Mouse (Mus musculus): ENCODE measurements at regions not wholly inside any gene's neighbourhood (a gene's known extent, or its start where the extent isn't known, plus 50 kb on each side); places are given as distances from the start of the nearest gene placed in this dataset.

DNA sequence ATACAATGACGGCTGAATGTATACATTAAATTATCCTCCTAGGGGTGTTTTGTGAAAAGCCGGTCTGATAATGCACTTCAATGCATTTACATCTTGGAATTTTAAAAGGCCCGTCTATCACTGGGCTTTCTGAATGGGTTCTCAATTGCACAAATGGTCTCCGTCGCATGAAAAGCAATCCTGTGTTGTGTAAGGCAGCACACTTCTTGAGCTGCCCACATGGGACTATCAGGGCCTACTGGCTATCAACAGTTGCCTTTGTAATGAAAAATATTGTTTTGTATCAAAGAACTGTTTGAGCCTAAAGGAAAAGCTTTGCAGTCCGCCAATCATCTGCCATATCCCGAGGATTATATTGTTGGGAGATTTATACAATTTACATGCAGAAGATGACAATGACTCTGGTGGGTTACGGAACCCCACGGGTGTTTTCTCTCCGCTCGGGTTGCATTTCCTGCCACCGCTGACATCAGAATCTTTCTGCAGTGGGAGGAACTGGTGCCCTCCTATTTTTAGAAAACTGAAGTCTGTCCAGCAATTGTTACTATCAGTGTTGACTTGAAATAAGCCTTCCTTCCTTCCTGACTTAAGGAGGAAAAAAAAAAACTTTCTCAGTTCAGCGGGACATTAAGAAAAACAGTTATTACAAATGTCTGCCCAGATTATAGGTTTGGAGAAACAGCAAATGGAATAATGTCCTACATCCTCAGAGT, 118.7 kb downstream of the Tmem26 start:
- no peak for DNase-seq (ENCODE audit: low spot score in 2 of 2)

DNA sequence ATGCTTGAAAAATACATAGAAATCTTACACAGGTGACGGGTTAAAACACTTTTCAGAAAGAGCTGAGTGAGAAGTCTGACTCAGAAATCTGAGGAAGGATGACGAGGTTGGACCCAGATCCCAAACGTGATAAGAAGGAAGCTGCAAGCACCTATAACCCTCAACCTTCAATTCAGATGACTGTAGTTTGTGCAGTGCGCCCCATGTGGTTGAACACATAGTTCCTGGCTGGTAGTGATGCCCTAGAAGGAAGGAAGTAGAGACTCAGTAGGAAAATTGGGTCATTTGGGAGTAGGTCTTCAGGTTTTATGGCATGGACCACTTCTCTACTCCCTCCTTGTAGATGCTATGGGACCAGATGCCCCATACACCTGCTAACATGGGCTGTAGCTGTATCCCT, 120.6 kb downstream of the Tmem26 start:
- DNase-seq (ENCODE audit: low spot score in 2 of 2): no peak

DNA sequence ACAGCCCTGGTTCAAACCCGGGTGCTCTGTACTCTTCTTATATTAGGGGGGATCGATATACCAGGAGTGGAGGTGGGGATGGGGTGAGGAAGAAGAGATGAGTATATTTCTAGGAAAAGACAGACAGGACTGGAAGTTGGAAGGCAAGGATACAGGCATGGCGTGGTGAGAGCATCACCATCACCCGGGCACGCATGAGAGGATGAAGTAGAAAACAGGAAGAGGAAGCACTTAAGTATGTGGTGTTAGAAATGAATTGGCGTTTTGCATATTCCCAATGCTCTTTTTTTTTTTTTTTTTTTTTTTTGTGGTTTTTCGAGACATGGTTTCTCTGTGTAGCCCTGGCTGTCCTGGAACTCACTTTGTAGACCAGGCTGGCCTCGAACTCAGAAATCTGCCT, 121.2 kb downstream of the Tmem26 start:
- DNase-seq (ENCODE audit: low spot score in 2 of 2): no peak

DNA sequence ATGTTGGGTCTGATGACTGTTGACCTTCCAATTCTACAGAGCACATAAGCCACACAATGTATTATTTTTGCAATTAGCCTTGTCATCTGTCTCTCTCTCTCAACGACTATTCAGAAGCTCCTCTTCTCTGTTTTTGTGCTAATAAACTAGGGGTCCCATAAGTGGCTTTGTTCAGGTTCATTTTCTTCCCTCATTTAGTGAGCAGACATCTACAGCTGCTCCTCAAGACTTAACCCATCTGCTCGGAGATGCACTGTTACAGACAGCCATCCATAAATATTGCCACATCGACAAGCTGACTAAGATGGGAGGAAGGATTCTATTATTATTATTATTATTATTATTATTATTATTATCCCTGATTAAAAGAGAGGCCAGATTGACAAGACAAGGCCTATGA, 127.7 kb downstream of the Tmem26 start:
- DNase-seq (ENCODE audit: low spot score in 2 of 2): no peak

DNA sequence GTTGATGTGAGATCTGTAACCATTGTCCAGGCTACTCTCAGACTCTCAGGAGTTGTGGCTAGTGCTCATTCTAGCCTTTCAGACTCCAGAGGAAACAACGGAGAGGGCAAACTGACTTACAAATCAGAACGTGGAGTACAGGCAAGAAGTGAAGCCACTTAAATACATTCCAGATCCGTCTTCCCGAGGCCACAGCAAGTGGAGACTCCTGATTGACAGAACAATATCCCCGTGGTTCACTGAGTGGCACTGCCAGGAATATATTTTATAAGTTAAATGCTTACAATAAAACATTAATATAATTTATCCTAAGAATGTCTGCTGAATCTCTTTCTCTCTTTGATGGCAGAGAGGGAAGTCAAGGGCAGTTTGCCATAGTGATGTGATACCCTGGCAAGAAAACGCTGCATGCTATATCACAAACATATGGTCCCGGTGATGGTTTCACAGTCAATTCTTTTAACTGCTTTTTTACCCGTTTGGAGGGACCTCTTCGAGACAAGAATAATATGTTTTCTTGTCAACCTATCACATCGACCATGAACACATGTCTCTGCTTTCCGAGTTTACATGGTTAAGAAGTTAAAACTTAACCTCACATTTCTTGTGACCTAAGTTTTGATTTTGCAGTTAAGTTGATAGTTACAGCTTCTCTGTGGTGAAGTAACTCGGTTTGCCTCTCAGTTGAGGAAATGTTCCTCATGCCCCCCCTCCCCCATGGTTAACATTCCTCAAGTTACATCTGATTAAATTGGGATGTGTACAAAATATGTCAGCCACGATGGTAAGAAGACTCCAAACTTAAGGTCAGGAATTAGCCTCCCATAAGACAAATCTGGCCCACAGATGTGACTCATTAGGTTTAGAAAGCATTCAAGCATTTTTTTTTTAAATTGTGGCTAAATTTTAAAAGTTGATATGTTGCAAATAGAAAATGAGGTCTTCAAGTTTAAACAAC, 132.8 kb downstream of the Tmem26 start:
- DNase-seq (ENCODE audit: low spot score in 2 of 2): no peak

DNA sequence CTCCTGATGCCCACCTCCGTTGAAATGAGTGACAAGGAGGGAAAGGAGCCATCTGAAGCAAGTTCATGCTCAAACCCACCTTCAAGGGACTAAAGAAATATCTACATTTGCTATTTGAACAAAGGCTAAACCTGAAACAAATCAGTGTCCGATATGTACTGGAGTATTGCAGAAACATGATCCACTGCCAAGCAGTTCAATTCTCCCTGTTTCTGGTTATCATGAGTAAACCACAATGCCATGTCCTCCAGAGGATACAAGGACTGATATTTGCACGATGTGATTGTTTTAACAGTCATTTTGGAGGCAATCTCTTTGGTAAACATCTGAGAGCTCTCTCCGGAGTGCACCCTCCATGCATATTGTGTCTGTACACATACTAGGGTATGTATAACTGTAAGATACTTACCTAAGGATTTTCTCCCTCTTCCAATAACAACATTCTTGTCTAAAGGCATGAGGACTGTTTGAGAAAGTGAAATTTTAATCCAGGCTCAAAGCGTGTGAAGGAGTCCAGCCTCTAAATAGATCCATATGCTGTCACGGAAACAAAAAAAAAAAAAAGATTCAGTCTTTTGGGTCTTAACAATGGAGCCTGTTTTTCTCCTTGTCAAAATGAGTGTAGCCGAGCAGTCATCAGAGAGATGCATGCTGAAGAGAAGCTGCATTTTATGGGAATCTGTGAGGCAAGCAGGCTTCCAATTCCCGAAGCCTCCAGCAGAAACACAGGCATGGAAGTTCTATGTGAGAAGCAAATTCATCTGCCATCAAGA, 141.3 kb downstream of the Tmem26 start:
- DNase-seq (ENCODE audit: low spot score in 2 of 2): no peak

DNA sequence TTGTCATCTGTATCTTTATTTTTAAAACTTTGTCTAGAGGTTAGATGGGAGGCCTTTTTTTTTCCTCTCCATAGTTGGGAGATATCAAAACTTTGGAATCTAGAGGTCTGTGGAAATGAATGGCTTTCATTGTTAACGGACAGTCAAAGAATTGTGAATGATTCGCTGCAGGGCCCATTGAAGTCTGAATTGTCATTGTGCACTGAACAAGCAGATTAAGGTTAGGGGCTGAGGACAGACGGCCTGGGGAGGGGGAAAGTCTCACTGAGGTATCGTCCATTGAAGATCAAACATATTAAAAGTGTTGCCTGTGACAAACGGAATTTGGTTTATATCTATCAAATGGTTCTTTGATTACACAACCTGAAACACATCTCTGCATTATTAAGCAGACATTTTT, 142.3 kb downstream of the Tmem26 start:
- DNase-seq (ENCODE audit: low spot score in 2 of 2): no peak

DNA sequence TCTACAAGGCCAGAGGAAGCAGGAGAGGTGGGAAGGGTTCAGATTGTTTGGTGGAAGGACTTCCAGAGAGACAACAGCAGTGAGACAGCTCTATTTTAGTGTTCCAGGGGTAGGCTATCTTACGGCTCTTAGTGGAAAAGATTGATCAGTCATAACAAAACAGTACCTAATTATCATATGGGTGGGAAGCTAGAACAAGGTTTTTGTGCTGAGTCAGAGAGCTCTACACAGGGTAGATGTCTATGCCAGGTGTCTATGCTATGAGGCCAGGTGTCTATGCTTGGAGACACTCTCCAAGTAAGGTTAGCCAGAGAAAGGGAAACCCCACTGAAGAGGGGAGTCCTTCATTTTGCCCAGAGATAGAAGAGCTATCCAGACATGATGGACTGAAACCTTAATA, 143.9 kb downstream of the Tmem26 start:
- no peak for DNase-seq (ENCODE audit: low spot score in 2 of 2)

DNA sequence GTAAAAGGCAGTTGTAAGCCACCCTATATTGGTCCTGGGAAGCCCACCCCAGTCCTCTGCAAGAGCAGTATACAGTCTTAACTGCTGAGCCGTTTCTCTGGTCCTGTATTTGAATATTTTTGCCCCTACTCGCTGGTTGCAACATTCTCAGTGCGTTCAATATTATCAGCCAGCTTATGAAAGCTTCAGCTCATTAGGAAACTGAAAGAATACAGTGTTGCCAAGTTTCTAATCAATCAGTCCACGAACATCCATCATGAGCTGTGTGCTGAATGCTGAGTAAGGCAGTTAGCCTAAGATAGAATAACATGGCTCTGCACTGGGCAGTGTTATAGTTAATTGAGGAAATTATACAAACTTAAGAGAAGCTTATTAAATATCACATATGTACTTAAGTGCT, 148.7 kb downstream of the Tmem26 start:
- DNase-seq (ENCODE audit: low spot score in 2 of 2): no peak

DNA sequence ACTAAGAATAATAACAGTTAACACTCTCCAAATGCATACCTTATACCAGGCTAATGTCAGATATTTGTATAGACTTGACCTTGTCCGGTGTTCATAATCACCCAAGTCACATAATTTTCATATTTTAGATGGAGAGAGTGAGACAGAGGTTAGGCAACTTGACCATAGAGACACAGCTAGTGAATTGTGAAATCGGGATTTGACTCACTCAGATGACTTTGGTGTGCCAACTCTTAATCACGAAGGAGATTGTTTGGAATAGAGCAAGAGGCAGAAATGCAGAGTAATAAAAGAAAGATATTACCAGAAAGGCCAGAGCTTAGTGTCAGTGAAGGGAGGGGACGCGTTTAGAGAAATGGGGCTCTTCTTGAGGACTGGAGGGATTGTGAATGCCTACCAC, 152.2 kb downstream of the Tmem26 start:
- DNase-seq (ENCODE audit: low spot score in 2 of 2): no peak

DNA sequence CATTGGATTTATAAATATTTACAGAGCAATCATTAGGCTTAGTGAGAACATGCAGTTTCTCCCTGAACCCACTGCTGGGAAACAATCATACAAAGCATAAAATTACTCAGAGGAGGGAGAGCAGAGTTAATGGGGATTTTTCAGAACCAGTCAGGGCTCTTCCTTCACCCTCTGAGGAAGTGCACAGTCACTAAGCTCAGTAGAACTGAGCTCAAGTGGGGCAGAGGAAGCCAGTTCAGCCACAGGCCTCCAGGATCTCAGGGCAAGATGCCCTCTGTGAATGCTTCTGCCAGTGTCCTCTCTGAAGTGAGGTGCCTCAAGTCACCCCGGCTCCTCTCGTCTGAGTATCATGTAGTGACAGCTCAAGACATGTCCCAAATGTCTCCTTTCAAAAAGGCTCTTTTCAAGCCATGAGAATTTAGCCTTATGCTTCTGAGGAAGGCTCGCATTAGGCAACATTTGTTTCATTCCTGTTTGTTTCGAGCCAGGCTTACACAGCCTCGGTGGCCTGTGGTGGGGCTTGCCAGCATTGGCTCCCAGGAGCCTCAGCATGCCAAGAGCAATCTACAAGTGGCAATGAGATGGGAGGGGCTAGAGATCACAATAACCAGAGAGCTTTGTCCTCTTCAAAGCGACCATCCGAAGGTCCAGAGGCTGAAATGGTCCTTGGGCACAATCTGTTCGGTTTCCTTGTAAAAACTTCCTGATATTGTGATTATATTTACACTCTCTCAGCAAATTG, 169.8 kb downstream of the Tmem26 start:
- peak in 1 of 2 experiments; percentile 24 for DNase-seq (ENCODE audit: low spot score in 2 of 2)

DNA sequence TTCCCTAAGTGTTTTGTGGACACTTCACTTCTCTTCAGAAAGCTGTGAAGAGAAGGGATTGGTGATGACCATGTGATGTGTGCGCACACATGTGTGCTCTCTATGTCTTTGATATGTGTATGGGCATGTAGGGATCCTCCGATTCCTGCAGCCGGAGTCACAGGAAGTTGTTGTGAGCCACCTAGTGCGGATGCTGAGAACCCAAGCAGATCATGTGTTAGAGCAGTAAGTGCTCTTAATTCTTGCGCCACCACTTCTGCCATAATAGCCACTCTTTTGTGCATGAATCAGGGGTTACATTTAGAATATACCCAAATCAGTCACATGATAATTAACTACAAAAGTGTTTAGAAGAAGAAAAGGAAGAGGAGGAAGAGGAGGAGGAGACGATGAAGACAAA, 170.7 kb downstream of the Tmem26 start:
- DNase-seq (ENCODE audit: low spot score in 2 of 2): no peak

DNA sequence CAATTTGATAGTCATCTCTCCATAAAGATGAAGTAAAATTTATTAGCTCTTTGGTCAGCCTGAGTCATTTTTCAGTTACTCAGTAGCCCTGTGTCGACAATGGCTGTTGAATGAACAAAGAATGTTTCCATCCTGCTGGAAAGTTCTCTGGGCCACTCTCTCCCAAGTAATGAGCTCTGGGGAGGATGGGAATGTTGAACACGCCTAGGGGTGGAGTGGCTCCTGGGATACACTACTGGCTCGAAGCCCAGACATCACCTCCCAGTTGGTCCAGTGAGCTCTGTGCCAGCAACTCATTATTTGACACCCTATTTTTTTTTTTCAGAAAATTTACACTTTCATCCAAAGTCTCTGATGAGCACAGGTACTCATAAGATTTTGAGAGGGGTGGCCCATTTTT, 174.1 kb downstream of the Tmem26 start:
- DNase-seq (ENCODE audit: low spot score in 2 of 2): peak; percentile 23 to 25

DNA sequence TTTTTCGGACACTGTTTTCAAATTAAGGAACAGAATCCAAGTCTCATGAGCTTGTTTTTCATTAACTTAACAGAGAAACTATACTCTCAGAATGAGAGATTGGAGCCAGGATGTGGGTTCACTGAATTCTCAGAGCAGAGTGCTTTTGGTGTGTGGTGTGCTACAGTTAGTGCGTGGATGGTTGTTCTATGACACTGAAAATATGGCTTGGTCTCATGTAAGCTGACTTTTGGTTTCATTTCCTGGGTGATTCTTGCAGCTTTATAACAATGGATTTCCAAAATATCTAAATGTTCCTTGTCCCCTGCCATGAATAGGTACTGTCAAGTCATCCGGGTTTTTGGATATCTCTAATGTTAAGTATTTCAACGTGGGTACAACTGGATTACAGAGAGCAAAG, 177.7 kb downstream of the Tmem26 start:
- no peak for DNase-seq (ENCODE audit: low spot score in 2 of 2)

DNA sequence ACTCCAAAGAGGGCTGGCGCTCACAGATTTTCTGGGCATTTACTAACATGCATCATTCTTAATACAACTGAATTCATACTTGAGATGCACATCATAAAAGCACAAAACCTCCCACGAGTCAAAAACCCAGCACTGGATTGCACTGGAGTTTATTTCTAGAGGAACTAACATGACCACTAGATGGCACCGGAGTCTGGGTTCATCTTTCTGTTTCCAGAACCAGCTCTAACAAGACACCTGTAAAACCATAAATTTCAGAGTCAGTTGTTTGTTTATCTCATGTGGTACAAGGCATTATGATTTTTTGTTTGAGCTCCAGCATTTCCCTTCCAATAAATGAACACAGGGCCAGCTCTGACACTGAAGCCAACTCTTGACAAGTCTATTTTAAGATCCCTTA, 179.2 kb downstream of the Tmem26 start:
- peak in 1 of 2 experiments; percentile 10 for DNase-seq (ENCODE audit: low spot score in 2 of 2)

DNA sequence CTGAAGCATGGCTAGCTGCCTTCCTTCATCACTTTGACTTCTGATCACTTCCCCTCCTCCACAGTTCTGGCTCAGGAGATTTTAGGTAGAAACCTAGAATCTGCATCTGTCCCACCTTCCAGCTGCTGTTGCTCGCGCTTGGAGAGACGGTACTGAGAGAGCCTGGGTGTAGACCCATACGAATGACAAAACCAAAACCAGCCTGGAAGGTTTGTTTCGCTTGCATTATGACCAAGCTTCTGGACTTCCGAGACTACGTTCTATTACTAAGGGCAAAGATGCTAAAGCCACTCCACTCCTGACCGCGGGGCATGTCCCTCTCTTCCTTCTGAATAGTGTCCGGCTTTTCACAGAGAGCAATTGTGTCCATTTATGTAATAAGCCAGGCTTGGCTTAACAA, 180.9 kb downstream of the Tmem26 start:
- no peak for DNase-seq (ENCODE audit: low spot score in 2 of 2)

DNA sequence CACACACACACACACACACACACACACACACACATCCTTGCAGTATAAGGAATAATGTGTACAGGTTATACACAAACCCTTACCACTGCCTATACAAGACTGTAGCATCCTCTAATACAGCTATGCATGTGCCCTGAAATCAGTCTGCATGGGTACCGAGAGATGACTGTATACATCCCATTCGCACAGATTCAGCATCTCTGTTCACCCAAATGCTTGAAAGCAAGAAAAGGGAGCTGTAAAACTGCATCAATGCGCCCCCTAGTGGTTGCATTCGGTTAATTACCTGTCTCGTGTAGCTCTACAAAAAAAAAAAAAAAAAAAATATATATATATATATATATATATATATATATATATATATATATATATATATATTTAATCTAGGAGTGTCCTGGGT, 184.8 kb downstream of the Tmem26 start:
- DNase-seq (ENCODE audit: low spot score in 2 of 2): no peak

DNA sequence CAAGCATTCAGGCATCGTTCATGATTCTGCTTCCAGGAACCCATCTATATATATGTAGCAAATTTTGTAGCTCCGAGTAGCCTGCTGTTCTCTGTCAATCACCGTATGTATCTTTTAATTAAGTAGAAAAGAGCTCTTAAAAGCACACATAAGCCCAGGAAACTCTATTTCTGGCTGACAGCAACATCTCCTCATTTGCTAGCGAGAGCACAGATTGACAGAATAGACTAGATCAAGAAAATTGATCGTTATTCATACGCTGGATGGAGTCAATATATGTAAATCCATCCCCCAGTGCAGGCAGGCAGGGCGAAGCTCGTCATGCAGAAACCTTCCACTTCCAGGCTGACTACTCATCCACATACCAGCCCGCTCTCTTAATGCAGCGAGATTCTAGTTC, 185.6 kb downstream of the Tmem26 start:
- no peak for DNase-seq (ENCODE audit: low spot score in 2 of 2)

DNA sequence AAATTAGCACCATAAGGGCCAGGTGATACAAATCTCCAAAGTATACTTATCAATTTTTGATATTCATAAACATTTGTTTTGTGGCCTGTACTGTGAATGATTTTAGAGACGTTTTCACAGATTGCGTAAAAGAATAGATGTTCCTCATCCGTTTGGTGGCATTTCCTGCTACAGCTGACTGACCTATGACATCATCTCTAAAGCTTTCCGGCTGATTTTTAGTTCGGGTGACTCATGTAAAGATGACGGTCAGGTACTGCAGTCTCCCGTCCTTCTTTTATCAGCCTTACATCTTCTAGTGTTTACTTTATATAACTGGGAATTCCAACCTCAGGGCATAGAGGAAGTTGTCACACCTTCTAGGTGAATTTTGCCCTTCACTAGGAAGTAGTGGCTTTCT, 192.7 kb downstream of the Tmem26 start:
- DNase-seq (ENCODE audit: low spot score in 2 of 2): no peak

DNA sequence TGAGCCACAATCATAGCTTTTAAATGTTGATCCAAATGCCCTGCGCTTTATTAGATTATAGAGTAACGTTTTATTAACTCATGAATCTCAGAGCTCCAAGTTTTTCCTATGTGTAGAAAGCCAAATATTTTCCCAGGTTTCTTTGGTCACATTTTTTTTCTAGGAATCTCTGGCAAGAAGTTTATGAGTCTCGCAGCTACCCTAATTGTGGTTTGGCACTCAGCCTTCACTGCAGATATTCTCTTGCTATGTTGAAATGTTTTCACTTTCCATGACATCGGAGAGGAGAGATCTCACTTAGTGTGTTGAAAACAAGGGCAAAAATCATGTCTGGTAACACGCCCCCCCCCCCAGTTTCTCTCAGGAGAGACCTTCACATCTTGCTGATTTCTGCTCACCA, 212.4 kb downstream of the Tmem26 start:
- DNase-seq (ENCODE audit: low spot score in 2 of 2): no peak

DNA sequence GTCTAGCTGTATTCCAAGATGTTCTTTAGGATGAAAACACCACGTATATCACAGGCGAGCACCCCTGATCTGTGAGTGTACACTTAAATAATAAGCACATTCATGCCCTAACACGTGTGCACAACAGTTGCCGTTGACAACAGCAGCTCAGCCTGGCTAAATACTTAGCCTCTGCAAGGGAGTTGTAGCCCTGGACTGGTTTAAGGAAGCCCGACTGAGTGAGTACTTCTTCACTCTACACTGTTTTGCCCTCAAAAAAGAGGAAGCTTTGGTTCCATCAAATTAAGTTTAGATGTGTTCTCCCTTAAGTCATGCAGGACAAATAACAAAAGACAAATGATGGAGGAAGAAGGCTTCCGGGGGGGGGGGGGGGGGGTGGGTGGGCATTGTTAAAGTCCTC, 208.0 kb upstream of the Rhobtb1 start:
- DNase-seq (ENCODE audit: low spot score in 2 of 2): no peak

Measured in gastrocnemius, adult 8-10 months (tissue).